ENCODE assay signal across 20 mouse cellular contexts in the genomic region with DNA sequence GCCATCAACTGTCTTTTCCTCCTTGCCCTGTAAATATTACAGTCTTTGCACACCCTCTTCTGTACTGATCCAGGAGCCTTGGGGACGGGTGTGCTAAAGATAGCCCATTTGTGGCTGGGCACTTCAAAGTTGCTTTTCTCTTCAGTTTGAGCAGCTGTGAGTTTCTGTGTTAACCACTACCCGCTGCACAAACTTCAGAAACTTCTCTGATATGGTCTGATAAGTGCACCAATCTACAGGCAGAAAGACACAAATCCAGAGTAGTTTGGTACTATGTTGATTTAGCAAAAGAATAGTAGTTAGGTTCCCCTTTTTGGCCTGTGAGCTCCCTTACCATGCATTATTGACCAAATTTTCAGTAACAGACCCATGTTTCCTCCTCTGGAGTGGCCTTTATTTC.
DNase-seq lines count a peak whose midpoint lies in the region; ATAC-seq lines count a peak whose summit lies in the region.
"Had no signal": no experiment of that assay in that cellular context is flagged by ENCODE, and none has a peak within 500 bp of the region (broad histone marks: within the 10 kb centered on the region; RNA-seq: fewer than 3 reads in every experiment).

No protein-coding gene starts in this region.

- no peaks in the 10 kb centered on the region for H3K36me3 ChIP-seq in liver, embryonic 16.5 days (ENCODE audit: control insufficient read depth, insufficient read depth)
- H3K36me3 ChIP-seq in liver, embryonic 12.5 days = no peaks in the 10 kb centered on the region
- H3K36me3 ChIP-seq: embryonic facial prominence, embryonic 12.5 days; heart, embryonic 13.5 days; hindbrain, embryonic 13.5 days had no signal

- 30% methylated on average over 2 of the region's 2 CpGs for WGBS in liver, embryonic 16.5 days (ENCODE audit: insufficient replicate concordance)
- WGBS in liver, embryonic 12.5 days (ENCODE audit: insufficient replicate concordance) = 41% methylated on average over 2 of the region's 2 CpGs

- no peaks in the 10 kb centered on the region for H3K4me1 ChIP-seq in liver, embryonic 16.5 days (ENCODE audit: control insufficient read depth, low read depth, low read length)
- no peaks in the 10 kb centered on the region for H3K4me1 ChIP-seq in liver, embryonic 12.5 days
- H3K4me1 ChIP-seq: embryonic facial prominence, embryonic 12.5 days; heart, embryonic 13.5 days; hindbrain, embryonic 13.5 days had no signal

- H3K27ac ChIP-seq in liver, embryonic 16.5 days (ENCODE audit: low read length) = no peak overlapping the region
- no peak overlapping the region for H3K27ac ChIP-seq in liver, embryonic 12.5 days
- H3K27ac ChIP-seq: embryonic facial prominence, embryonic 12.5 days; heart, embryonic 13.5 days; hindbrain, embryonic 13.5 days; hindbrain, postnatal 0 days had no signal

- H3K27me3 ChIP-seq in liver, embryonic 16.5 days (ENCODE audit: control insufficient read depth, insufficient read depth, low read depth, low read length) = no peaks in the 10 kb centered on the region
- no peaks in the 10 kb centered on the region for H3K27me3 ChIP-seq in liver, embryonic 12.5 days (replicated peaks)
- H3K27me3 ChIP-seq: embryonic facial prominence, embryonic 12.5 days; heart, embryonic 13.5 days; hindbrain, embryonic 13.5 days had no signal

- H3K9ac ChIP-seq in liver, embryonic 16.5 days (ENCODE audit: low read depth, low read length) = no peak overlapping the region
- no peak overlapping the region for H3K9ac ChIP-seq in liver, embryonic 12.5 days
- H3K9ac ChIP-seq: embryonic facial prominence, embryonic 12.5 days; heart, embryonic 13.5 days; hindbrain, embryonic 13.5 days had no signal

- no peaks in the 10 kb centered on the region for H3K9me3 ChIP-seq in liver, embryonic 16.5 days (replicated peaks; ENCODE audit: control insufficient read depth, low read length)
- H3K9me3 ChIP-seq in liver, embryonic 12.5 days (replicated peaks) = no peaks in the 10 kb centered on the region
- H3K9me3 ChIP-seq: embryonic facial prominence, embryonic 12.5 days; heart, embryonic 13.5 days; hindbrain, embryonic 13.5 days had no signal

- H3K4me2 ChIP-seq in liver, embryonic 16.5 days (ENCODE audit: low read depth, low read length) = no peak overlapping the region
- no peak overlapping the region for H3K4me2 ChIP-seq in liver, embryonic 12.5 days
- H3K4me2 ChIP-seq: embryonic facial prominence, embryonic 12.5 days; heart, embryonic 13.5 days; hindbrain, embryonic 13.5 days had no signal

- no peak overlapping the region for H3K4me3 ChIP-seq in liver, embryonic 16.5 days (ENCODE audit: low read depth, low read length)
- no peak overlapping the region for H3K4me3 ChIP-seq in liver, embryonic 12.5 days
- H3K4me3 ChIP-seq: embryonic facial prominence, embryonic 12.5 days; heart, embryonic 13.5 days; hindbrain, embryonic 13.5 days had no signal

- intact Hi-C loops in left cerebral cortex, postnatal 14 days (cut with DNase I) = no loop called here

- DNase-seq in 416B (ENCODE audit: low read depth) = peak; percentile 4
- no peak for DNase-seq in left cerebral cortex, adult 8-10 months (ENCODE audit: low spot score in 2 of 2)
- no peak for DNase-seq in left cerebral cortex, postnatal 14 days (ENCODE audit: low spot score in 2 of 2)
- DNase-seq in cerebellum, postnatal 25 days = no peak
- DNase-seq: adrenal gland, adult 8-10 months; adrenal gland, postnatal 36 days; cerebellum, adult 2 months; cerebellum, postnatal 10 days; gastrocnemius, postnatal 10 days; heart, adult 11 months; heart, postnatal 4 days had no signal

- peak; percentile 37; the same call in 1 of the 2 replicates for ATAC-seq in liver, embryonic 16.5 days (ENCODE audit: low read depth)
- ATAC-seq in liver, embryonic 12.5 days = no peak
- peak; percentile 86 for ATAC-seq in common myeloid progenitor, adult 5-6 weeks (replicated peaks; ENCODE audit: low read depth, poor library complexity, severe bottlenecking)
- peak; percentile 93 for ATAC-seq in megakaryocyte-erythroid progenitor cell, adult 5-6 weeks (replicated peaks; ENCODE audit: low FRiP score, low TSS enrichment, poor library complexity, severe bottlenecking)
- ATAC-seq: forebrain, embryonic 16.5 days; hindbrain, postnatal 0 days had no signal
